Mouse (Mus musculus): ENCODE results near the gene Chchd3.

DNA sequence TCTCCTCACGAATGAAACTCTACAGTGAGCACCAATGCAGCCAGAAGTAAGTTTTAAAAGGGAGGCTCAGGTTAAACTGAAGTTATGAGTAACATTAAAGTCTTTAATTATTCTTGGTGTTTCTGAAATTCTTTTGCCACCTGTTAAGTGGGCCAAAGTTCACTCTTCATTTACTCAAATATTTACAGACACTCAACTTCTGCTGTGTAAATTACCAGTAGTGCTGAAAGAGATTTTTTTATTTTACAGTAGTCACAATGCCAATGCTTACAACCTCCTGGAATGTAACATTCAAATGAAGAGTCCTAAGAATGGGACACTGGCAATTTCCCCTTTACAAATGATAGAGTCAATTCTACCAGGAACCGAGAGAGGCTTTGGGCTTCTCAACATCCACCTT lies 187.3 kb downstream of the Chchd3 start:
- no peak for TF ChIP-seq CTCF (conservative IDR thresholded peaks at IDR 0.05; ENCODE audit: low read length)
- TF ChIP-seq NANOG (IDR thresholded peaks at IDR 0.05; ENCODE audit: borderline replicate concordance, low read length): no peak
- TF ChIP-seq POU5F1 (IDR thresholded peaks at IDR 0.05; ENCODE audit: borderline replicate concordance, low read length): no peak
